ENCODE assay signal across 22 mouse cellular contexts in genomic region chr10:31273171-31273570, GRCm38 (mm10). TPM values are rescaled to one million over a fixed set of nuclear protein-coding genes. Genes with fewer than 3 reads are reported as not detected.
DNase-seq lines count a peak whose midpoint lies in the region; ATAC-seq and TF ChIP-seq lines count a peak whose summit lies in the region.
"Had no signal": no experiment of that assay in that cellular context is flagged by ENCODE, and none has a peak within 500 bp of the region (broad histone marks: within the 10 kb centered on the region; RNA-seq: fewer than 3 reads in every experiment).

No protein-coding gene starts in this region.

- no peak overlapping the region for H3K4me2 ChIP-seq in heart, embryonic 11.5 days
- H3K4me2 ChIP-seq in hindbrain, embryonic 16.5 days (ENCODE audit: low read length) = no peak overlapping the region
- no peak overlapping the region for H3K4me2 ChIP-seq in stomach, embryonic 14.5 days (replicated peaks; ENCODE audit: low read depth, low read length)
- no peak overlapping the region for H3K4me2 ChIP-seq in stomach, postnatal 0 days (replicated peaks; ENCODE audit: low read depth)
- H3K4me2 ChIP-seq: hindbrain, embryonic 12.5 days; limb, embryonic 15.5 days; liver, embryonic 15.5 days; neural tube, embryonic 12.5 days had no signal

- intact Hi-C loops in heart, postnatal 25 days (cut with DNase I) = no loop called here

- no peaks in the 10 kb centered on the region for H3K9me3 ChIP-seq in heart, embryonic 11.5 days (replicated peaks; ENCODE audit: control insufficient read depth, low read length)
- H3K9me3 ChIP-seq in hindbrain, embryonic 16.5 days (ENCODE audit: control insufficient read depth, low read length) = no peaks in the 10 kb centered on the region
- H3K9me3 ChIP-seq in hindbrain, embryonic 10.5 days = no peaks in the 10 kb centered on the region
- H3K9me3 ChIP-seq in stomach, embryonic 14.5 days (ENCODE audit: control insufficient read depth, low read depth, low read length) = no peaks in the 10 kb centered on the region
- H3K9me3 ChIP-seq in stomach, postnatal 0 days (ENCODE audit: control insufficient read depth, low read length) = no peaks in the 10 kb centered on the region
- H3K9me3 ChIP-seq: hindbrain, embryonic 12.5 days; limb, embryonic 15.5 days; liver, embryonic 15.5 days; neural tube, embryonic 12.5 days had no signal

- no peaks in the 10 kb centered on the region for H3K36me3 ChIP-seq in heart, embryonic 11.5 days (ENCODE audit: control insufficient read depth, insufficient read depth, low read length)
- no peaks in the 10 kb centered on the region for H3K36me3 ChIP-seq in hindbrain, embryonic 16.5 days (ENCODE audit: control insufficient read depth, insufficient read depth, low read length)
- no peaks in the 10 kb centered on the region for H3K36me3 ChIP-seq in hindbrain, embryonic 10.5 days
- H3K36me3 ChIP-seq in stomach, embryonic 14.5 days (ENCODE audit: control insufficient read depth, insufficient read depth, low read length) = no peaks in the 10 kb centered on the region
- no peaks in the 10 kb centered on the region for H3K36me3 ChIP-seq in stomach, postnatal 0 days (ENCODE audit: control insufficient read depth, insufficient read depth, low read length)
- H3K36me3 ChIP-seq: hindbrain, embryonic 12.5 days; limb, embryonic 15.5 days; liver, embryonic 15.5 days; neural tube, embryonic 12.5 days had no signal

- H3K4me1 ChIP-seq in heart, embryonic 11.5 days (ENCODE audit: control insufficient read depth, insufficient read depth, low read length) = peaks cover 8% of the 10 kb centered on the region; the same call in 1 of the 2 replicates
- H3K4me1 ChIP-seq in hindbrain, embryonic 16.5 days (ENCODE audit: control insufficient read depth, insufficient read depth, low read depth, low read length) = no peaks in the 10 kb centered on the region
- H3K4me1 ChIP-seq in hindbrain, embryonic 10.5 days (replicated peaks) = no peaks in the 10 kb centered on the region
- no peaks in the 10 kb centered on the region for H3K4me1 ChIP-seq in stomach, embryonic 14.5 days (ENCODE audit: control insufficient read depth, insufficient read depth, low read length)
- no peaks in the 10 kb centered on the region for H3K4me1 ChIP-seq in stomach, postnatal 0 days (replicated peaks; ENCODE audit: control insufficient read depth, insufficient read depth)
- H3K4me1 ChIP-seq: hindbrain, embryonic 12.5 days; limb, embryonic 15.5 days; liver, embryonic 15.5 days; neural tube, embryonic 12.5 days had no signal

- H3K27me3 ChIP-seq in heart, embryonic 11.5 days (ENCODE audit: control insufficient read depth, insufficient read depth, low read length) = no peaks in the 10 kb centered on the region
- H3K27me3 ChIP-seq in hindbrain, embryonic 16.5 days (replicated peaks; ENCODE audit: control insufficient read depth, insufficient read depth, low read length) = no peaks in the 10 kb centered on the region
- no peaks in the 10 kb centered on the region for H3K27me3 ChIP-seq in hindbrain, embryonic 10.5 days (ENCODE audit: insufficient read depth, poor library complexity, severe bottlenecking)
- no peaks in the 10 kb centered on the region for H3K27me3 ChIP-seq in stomach, embryonic 14.5 days (ENCODE audit: control insufficient read depth, insufficient read depth, low read length)
- no peaks in the 10 kb centered on the region for H3K27me3 ChIP-seq in stomach, postnatal 0 days (ENCODE audit: control insufficient read depth, insufficient read depth, low read length)
- H3K27me3 ChIP-seq: hindbrain, embryonic 12.5 days; limb, embryonic 15.5 days; liver, embryonic 15.5 days; neural tube, embryonic 12.5 days had no signal

- no peak overlapping the region for H3K4me3 ChIP-seq in heart, embryonic 11.5 days (ENCODE audit: low read depth, low read length)
- H3K4me3 ChIP-seq in hindbrain, embryonic 16.5 days (ENCODE audit: low read length) = no peak overlapping the region
- no peak overlapping the region for H3K4me3 ChIP-seq in hindbrain, embryonic 10.5 days
- H3K4me3 ChIP-seq in stomach, embryonic 14.5 days (ENCODE audit: low read depth, low read length) = no peak overlapping the region
- H3K4me3 ChIP-seq in stomach, postnatal 0 days (ENCODE audit: low read depth, low read length) = no peak overlapping the region
- H3K4me3 ChIP-seq: hindbrain, embryonic 12.5 days; limb, embryonic 15.5 days; liver, embryonic 15.5 days; neural tube, embryonic 12.5 days had no signal

- TF ChIP-seq CTCF in stomach, postnatal 0 days (IDR thresholded peaks at IDR 0.05; ENCODE audit: low read depth) = no peak

- peak overlapping the region; percentile 77 for H3K27ac ChIP-seq in heart, embryonic 11.5 days (ENCODE audit: low read depth, low read length)
- H3K27ac ChIP-seq in hindbrain, embryonic 16.5 days (ENCODE audit: low read depth, low read length) = no peak overlapping the region
- H3K27ac ChIP-seq in hindbrain, embryonic 10.5 days = no peak overlapping the region
- no peak overlapping the region for H3K27ac ChIP-seq in stomach, embryonic 14.5 days (ENCODE audit: low read length)
- H3K27ac ChIP-seq in stomach, postnatal 0 days (replicated peaks) = no peak overlapping the region
- H3K27ac ChIP-seq: hindbrain, embryonic 12.5 days; limb, embryonic 15.5 days; liver, embryonic 15.5 days; neural tube, embryonic 12.5 days had no signal

- 68% methylated on average over 1 of the region's 1 CpGs for WGBS in heart, embryonic 11.5 days (ENCODE audit: insufficient replicate concordance)
- WGBS in hindbrain, embryonic 16.5 days = 70% methylated on average over 1 of the region's 1 CpGs
- 76% methylated on average over 1 of the region's 1 CpGs for WGBS in hindbrain, embryonic 10.5 days
- WGBS in stomach, embryonic 14.5 days = 61% methylated on average over 1 of the region's 1 CpGs
- 44% methylated on average over 1 of the region's 1 CpGs for WGBS in stomach, postnatal 0 days

- ATAC-seq in heart, embryonic 11.5 days (replicated peaks; ENCODE audit: insufficient number of reproducible peaks, low FRiP score, low TSS enrichment) = peak; percentile 71
- ATAC-seq in hindbrain, embryonic 16.5 days = 0 out of 2 replicates have a peak, but pooled peaks have one; percentile 34
- peak; percentile 46; the same call in 1 of the 2 replicates for ATAC-seq in stomach, embryonic 14.5 days (ENCODE audit: insufficient number of reproducible peaks, insufficient read depth, low FRiP score, low read depth)
- ATAC-seq in stomach, postnatal 0 days (ENCODE audit: low FRiP score, low TSS enrichment) = no peak
- ATAC-seq: inflammation-experienced regulatory T-cells, adult 6 months had no signal

- no peak overlapping the region for H3K9ac ChIP-seq in heart, embryonic 11.5 days (ENCODE audit: low read depth, low read length)
- no peak overlapping the region for H3K9ac ChIP-seq in hindbrain, embryonic 16.5 days (ENCODE audit: low read depth, low read length)
- H3K9ac ChIP-seq in stomach, embryonic 14.5 days (replicated peaks; ENCODE audit: low read depth, low read length) = no peak overlapping the region
- no peak overlapping the region for H3K9ac ChIP-seq in stomach, postnatal 0 days (ENCODE audit: low read length)
- H3K9ac ChIP-seq: hindbrain, embryonic 12.5 days; limb, embryonic 15.5 days; liver, embryonic 15.5 days; neural tube, embryonic 12.5 days had no signal

- DNase-seq in heart, postnatal 25 days (ENCODE audit: low spot score) = no peak
- no peak for DNase-seq in hindbrain, embryonic 10.5 days (ENCODE audit: low spot score)
- DNase-seq in stomach, postnatal 0 days (ENCODE audit: low spot score) = no peak
- DNase-seq in cerebellum, postnatal 4 days (ENCODE audit: low spot score in 2 of 2) = no peak
- DNase-seq: adrenal gland, postnatal 36 days; cerebellum, adult 2 months; cerebellum, postnatal 36 days; kidney, adult 2 months; kidney, postnatal 10 days; layer of hippocampus, postnatal 36 days; lung, postnatal 10 days; right cerebral cortex, adult 18-20 months; thymus, adult 18-20 months; thymus, postnatal 4 days had no signal

- TF ChIP-seq EP300 in stomach, postnatal 0 days (optimal IDR thresholded peaks at IDR 0.05) = no peak

RNA-seq across cellular contexts. Expression of gene Hddc2, which starts 40.0 kb away (rescaled TPM):
- polyA plus RNA-seq in heart, embryonic 11.5 days (2014; fragmentation: Nextera tagmentation; extraction: Ambion mirVana) = 55.4 and 57.0 TPM in 2 replicates
- 1 to 10 TPM; 7.7 to 8.1 TPM for total RNA-seq in heart, postnatal 25 days (2021)
- 59.9 and 64.1 TPM in 2 replicates for polyA plus RNA-seq in hindbrain, embryonic 16.5 days (2015; fragmentation: Nextera tagmentation; extraction: Ambion mirVana)
- 72.0 and 89.0 TPM in 2 replicates for polyA plus RNA-seq in hindbrain, embryonic 10.5 days (2016; fragmentation: Nextera tagmentation; extraction: Ambion mirVana)
- 75.9 and 82.5 TPM in 2 replicates for polyA plus RNA-seq in stomach, embryonic 14.5 days (2014; fragmentation: Nextera tagmentation; extraction: Ambion mirVana)
- 54.7 and 58.4 TPM in 2 replicates for polyA plus RNA-seq in stomach, postnatal 0 days (2015; fragmentation: Nextera tagmentation; extraction: Ambion mirVana)
